Mouse (Mus musculus): Measurements from ENCODE around the gene Fcnb.

Gene Fcnb

GRCm38 (mm10) chr2:28084768-28085167 lies at the start of gene Fcnb:
Fcnb (minus strand) TSS chr2:28084885.
- no peak for DNase-seq

GRCm38 (mm10) chr2:28133833-28134232 lies 49.1 kb upstream of the Fcnb start:
- no peak for DNase-seq

GRCm38 (mm10) chr2:28132117-28132516 lies 47.4 kb upstream of the Fcnb start:
- no peak for DNase-seq

GRCm38 (mm10) chr2:28126763-28127438 lies 42.2 kb upstream of the Fcnb start:
- no peak for DNase-seq

GRCm38 (mm10) chr2:28123910-28124309 lies 39.2 kb upstream of the Fcnb start:
- peak; percentile 37 for DNase-seq

GRCm38 (mm10) chr2:28121309-28121708 lies 36.6 kb upstream of the Fcnb start:
- DNase-seq: no peak

GRCm38 (mm10) chr2:28120342-28120741 lies 35.7 kb upstream of the Fcnb start:
- DNase-seq: no peak

- DNase-seq: no peak
Observed at GRCm38 (mm10) chr2:28118518-28119116, 33.9 kb upstream of the Fcnb start.

- no peak for DNase-seq
Observed at GRCm38 (mm10) chr2:28117490-28118308, 33.0 kb upstream of the Fcnb start.

GRCm38 (mm10) chr2:28108763-28109162 lies 24.1 kb upstream of the Fcnb start:
- no peak for DNase-seq

- DNase-seq: no peak
Observed at GRCm38 (mm10) chr2:28106002-28106401, 21.3 kb upstream of the Fcnb start.

GRCm38 (mm10) chr2:28103653-28104052 lies 19.0 kb upstream of the Fcnb start:
- no peak for DNase-seq

GRCm38 (mm10) chr2:28101892-28102291 lies 17.2 kb upstream of the Fcnb start:
- no peak for DNase-seq

- no peak for DNase-seq
Observed at GRCm38 (mm10) chr2:28100796-28101483, 16.3 kb upstream of the Fcnb start.

GRCm38 (mm10) chr2:28098547-28099505 lies 14.1 kb upstream of the Fcnb start:
- DNase-seq: peak; percentile 67

- DNase-seq: no peak
Observed at GRCm38 (mm10) chr2:28096751-28097309, 12.1 kb upstream of the Fcnb start.

GRCm38 (mm10) chr2:28092099-28092498 lies 7.4 kb upstream of the Fcnb start:
- DNase-seq: no peak

- DNase-seq: no peak
Observed at GRCm38 (mm10) chr2:28091042-28091441, 6.4 kb upstream of the Fcnb start.

- no peak for DNase-seq
Observed at GRCm38 (mm10) chr2:28090299-28091008, 5.8 kb upstream of the Fcnb start.

GRCm38 (mm10) chr2:28089095-28089494 lies 4.4 kb upstream of the Fcnb start:
- DNase-seq: no peak

GRCm38 (mm10) chr2:28086112-28086511 lies 1.4 kb upstream of the Fcnb start:
- DNase-seq: no peak

All from right cerebral cortex, adult 18-20 months (tissue).